Mouse (Mus musculus): Measurements from ENCODE around the gene Ankrd17. TPM values are rescaled to one million over a fixed set of nuclear protein-coding genes. Genes with fewer than 3 reads are reported as not detected.
"Not testable (repeated sequence)": the region's sequence is repeated elsewhere in the genome, so short reads cannot be mapped to it uniquely, and the experiment has no call there.

Ankrd17 gene
- total RNA-seq, 2 experiments from 2014 or later, result 46.7 to 51.7 TPM

GRCm38 (mm10) chr5:90338177-90339091 is 27.9 kb downstream of the Ankrd17 start:
- no peak for DNase-seq (ENCODE audit: low spot score)

DNA sequence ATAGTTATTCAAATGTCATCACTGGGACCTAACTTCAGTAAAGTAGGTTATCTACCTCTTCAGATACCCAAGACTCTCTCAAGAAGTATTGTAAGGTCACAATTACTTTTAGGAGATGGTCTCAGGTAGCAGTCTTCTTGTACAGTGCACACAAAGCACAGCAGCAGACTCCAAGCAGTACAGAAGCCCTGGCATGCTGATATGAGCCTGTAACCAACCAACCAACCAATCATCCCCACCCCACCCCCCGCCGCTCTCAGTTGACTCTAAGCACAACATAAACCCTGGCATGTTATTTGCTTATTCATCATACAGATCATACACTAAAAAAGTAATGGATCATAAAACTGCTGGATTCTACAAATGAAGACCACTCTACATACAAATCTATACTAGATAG is 33.9 kb downstream of the Ankrd17 start:
- DNase-seq (ENCODE audit: low spot score), result no peak

DNA sequence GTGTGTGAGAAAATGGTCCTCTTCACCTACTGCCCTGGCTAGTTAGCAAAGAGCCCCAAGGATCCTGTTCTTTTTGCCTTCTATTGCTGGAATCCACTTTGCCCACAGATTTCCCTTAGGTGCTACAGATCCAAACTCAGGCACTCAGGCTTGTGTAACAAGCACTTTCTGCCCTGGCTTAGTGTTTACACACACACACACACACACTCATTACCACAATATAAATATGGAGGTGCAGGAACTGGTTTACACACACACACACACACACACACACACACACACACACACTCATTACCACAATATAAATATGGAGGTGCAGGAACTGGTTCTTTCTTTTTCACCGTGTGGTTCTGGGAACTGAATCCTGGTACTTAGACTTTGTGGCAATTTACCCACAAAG is 35.3 kb downstream of the Ankrd17 start:
- DNase-seq (ENCODE audit: low spot score), result no peak

DNA sequence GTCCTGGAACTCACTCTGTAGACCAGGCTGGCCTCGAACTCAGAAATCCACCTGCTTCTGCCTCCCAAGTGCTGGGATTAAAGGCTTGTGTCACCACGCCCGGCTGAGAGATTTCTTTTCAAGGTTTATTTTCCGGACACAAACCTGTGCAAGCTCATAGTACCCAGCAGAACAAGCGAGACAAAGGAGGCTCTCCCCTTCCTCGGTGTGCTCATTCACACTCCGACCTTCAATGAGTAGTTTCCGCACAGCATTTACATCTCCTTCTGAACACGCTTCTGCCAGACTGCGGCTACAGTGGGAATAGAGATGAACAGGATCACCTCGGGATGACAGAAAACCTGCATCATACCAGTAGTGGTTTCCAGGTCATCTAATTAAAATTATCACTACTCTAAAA is 68.0 kb downstream of the Ankrd17 start:
- no peak for DNase-seq (ENCODE audit: low spot score)

DNA sequence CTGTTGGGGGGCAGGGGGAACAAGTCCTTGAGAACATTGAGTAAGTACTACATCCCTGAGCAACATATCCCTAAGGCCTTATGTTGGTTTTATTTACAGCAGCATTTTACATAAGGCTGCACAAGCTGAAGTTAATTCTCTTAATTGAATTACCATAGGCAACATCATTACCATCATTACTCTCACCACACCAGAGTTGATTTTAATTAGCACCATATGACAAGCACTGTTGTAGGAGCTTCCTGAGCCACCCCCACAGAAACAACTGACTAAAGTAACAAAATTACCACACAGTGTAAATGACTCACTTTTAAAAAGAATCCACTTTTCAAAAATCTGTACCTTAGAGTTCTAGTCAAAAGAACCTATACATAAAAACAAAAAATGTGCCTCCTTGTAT is 76.5 kb downstream of the Ankrd17 start:
- no peak for DNase-seq (ENCODE audit: low spot score)

GRCm38 (mm10) chr5:90286559-90286958 is 79.8 kb downstream of the Ankrd17 start:
- peak; percentile 38 for DNase-seq (ENCODE audit: low spot score)

- DNase-seq (ENCODE audit: low spot score), result no peak
Measured at GRCm38 (mm10) chr5:90280061-90280460, 86.3 kb downstream of the Ankrd17 start.

GRCm38 (mm10) chr5:90279418-90279817 is 87.0 kb downstream of the Ankrd17 start:
- DNase-seq (ENCODE audit: low spot score), result no peak

DNA sequence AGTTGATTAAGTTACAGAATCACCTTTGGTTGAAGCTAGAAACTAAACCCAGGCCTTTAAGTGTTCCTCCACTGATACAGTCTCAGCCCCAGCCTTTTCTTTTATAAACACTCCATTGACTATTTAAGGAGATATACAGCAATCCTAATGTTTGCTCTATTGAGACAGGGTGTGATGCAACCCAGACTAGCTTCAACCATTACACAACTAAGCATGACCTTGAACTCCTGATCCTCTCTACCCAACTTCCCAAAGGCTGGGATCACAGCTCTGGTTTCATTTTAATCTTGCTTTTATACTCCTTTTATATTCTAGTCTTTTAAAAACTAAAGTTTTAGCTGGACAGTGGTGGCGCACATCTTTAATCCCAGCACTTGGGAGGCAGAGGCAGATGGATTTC is 88.9 kb downstream of the Ankrd17 start:
- no peak for DNase-seq (ENCODE audit: low spot score)

DNA sequence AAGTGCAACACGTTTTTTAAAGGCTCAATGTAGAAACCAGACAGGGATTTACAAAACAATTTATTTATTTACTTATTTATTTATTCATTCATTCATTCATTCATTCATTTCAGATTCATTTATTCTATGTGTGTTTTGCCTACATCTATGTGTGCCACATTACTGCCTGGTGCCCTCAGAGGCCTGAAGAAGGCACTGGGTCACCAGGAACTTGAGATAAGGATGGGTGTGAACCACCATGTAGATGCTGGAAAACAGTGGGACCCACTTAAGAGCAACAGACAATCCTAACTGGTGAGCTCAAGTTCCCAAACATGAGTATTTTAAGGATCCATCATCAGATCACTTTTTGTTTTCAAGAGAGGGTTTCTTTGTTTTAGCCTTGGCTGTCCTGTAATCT is 91.6 kb downstream of the Ankrd17 start:
- DNase-seq (ENCODE audit: low spot score), result no peak

- not testable (repeated sequence) for DNase-seq (ENCODE audit: low spot score)
Measured at GRCm38 (mm10) chr5:90262230-90262629, 104.1 kb downstream of the Ankrd17 start.

- no peak for DNase-seq (ENCODE audit: low spot score)
Measured at GRCm38 (mm10) chr5:90257023-90257422, 109.4 kb downstream of the Ankrd17 start.

DNA sequence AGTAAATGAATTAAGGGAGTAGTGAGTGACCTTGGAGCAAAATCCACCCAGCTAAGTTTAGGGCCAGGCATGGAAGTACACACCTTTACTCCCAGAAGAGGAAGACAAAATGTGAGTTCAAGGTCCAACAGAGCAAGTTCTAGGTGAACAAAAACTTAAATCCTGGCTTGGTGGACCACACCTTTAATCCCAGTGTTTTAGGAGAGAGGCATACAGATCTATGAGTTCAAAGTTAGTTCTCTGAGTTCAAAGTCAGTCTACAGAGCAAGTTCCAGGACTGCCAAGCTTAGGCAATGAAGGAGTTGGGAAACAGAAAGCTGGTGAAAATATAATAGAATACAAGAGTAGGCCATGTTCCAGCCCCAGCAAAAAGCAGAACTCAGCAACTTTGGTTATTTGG is 118.9 kb downstream of the Ankrd17 start:
- no peak for DNase-seq (ENCODE audit: low spot score)

DNA sequence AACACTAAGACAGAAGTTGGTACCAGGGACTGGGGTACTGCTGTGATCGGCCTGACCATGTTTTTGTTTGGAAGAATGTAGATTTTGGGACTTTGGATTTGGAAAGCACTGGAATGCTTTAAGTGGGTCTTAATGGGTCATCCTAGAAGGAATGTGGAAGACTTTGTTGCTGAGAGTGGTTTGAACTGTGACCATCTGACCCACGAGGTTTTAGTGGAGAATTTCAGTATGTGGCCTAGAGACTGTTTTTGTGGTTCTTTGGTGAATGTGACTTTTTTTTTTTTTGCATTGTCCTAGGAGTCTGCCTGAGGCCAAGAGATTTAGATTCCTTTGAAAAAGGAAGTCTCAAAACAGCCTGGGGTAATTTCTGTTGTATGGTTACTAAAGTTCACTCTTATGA is 119.4 kb downstream of the Ankrd17 start:
- no peak for DNase-seq (ENCODE audit: low spot score)

GRCm38 (mm10) chr5:90246567-90246966 is 119.8 kb downstream of the Ankrd17 start:
- DNase-seq (ENCODE audit: low spot score), result no peak

- DNase-seq (ENCODE audit: low spot score), result no peak
Measured at GRCm38 (mm10) chr5:90245416-90245815, 121.0 kb downstream of the Ankrd17 start.

- no peak for DNase-seq (ENCODE audit: low spot score)
Measured at GRCm38 (mm10) chr5:90235217-90235616, 131.2 kb downstream of the Ankrd17 start.

DNA sequence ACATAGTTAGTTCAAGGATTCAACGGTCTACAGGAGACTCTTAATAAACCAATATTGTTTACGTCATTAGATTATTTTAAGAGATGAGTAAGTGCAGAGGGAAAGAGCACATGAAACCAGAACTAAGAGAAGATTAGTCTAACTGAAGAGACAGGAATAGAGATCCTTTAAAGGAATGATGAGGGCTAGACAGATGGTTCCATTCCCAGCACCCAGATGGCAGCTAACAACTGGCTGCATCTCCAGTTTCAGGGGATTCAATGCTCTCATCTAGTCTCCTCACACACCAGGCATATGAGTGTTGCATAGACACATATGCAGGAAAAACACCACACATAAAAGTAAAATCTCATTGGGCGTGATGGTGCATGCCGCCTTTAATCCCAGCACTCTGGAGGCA is 133.1 kb downstream of the Ankrd17 start:
- no peak for DNase-seq (ENCODE audit: low spot score)

DNA sequence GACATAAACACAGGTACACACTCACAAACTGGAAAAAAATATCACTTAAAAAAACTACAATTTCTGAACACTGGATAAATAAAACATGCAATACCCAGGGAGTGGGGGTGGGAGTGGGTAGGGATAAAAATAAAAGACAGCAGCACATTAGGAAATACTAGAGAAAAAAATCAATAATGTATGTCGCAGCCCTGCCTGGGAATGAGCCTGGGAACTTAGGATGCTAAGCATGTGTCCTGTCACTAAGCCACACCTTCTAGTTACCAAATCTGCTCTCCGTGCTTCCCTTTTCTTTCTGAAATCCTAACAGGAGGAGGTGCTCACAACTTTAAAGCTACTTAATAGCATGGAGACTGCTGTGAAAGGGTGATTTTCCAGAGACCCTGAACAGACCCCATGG is 136.6 kb downstream of the Ankrd17 start:
- DNase-seq (ENCODE audit: low spot score), result no peak

GRCm38 (mm10) chr5:90226696-90227095 is 139.7 kb downstream of the Ankrd17 start:
- no peak for DNase-seq (ENCODE audit: low spot score)

GRCm38 (mm10) chr5:90224730-90225129 is 141.6 kb downstream of the Ankrd17 start:
- no peak for DNase-seq (ENCODE audit: low spot score)

DNA sequence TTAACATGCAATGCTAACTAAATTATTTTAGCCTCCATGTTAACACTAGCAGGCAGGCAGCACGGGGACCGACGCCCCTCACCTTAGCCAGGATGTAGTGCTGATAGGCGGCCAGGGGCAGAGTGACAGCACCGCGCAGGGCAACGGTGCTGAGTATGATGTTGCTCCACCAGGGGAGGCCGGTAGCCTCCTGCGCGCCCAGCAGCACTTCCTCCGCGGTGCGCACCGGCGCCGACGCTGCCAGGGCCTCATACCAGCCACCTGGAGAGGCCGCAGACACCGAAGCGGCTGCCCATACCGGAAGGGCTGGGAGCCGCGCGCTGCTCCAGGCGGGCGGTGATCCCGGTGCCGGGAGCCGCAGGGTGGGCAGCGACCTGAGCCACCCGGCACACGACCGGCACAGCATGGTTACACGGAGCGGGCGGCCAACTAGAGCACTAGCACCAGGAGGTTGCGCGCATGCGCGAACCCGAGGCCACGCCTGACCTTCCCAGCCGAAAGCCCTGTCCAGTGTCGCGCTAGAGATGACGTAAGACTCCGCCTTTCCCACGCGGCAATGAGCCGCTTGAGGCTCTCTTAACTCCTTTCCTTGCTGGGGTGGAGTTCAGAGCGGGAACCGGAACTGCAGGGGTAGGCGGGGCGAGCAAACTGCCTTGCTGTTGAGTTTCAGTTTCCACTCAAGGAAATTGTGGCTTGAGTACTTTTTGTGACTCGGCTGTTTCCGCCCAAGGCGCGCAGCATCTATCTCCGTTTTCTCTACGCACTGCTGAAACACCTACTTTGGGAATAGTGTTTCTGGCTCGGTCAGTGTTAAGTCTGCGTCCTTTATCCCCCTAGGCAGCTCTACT is 142.6 kb downstream of the Ankrd17 start, which contains the start of gene Cox18:
TSS of gene Cox18 (minus strand) at position 468 of the 848 bp plus-strand sequence.
- peak; percentile 99 for DNase-seq (ENCODE audit: low spot score)
